Mouse (Mus musculus) megakaryocyte progenitor cell, adult 5-6 weeks (primary cell): ENCODE data around the gene Trim46. TPM values are rescaled to one million over a fixed set of nuclear protein-coding genes. Genes with fewer than 3 reads are reported as not detected.

ENCODE experiments used
- ATAC-seq: replicated peaks from 2 replicates; pipeline ENCODE4 v1.8.0; 2016; ENCODE audit warnings: mild to moderate bottlenecking, moderate TSS enrichment, inconsistent platforms; ENCODE audit not compliant: poor library complexity
- total RNA-seq, 2 experiments: library from RNA; stranded (forward) in 1 of 2; stranded (reverse) in 1 of 2; fragments of 157-497, 149-512 nt in 1 of 2; fragments of 200-1000 nt in 1 of 2; gene quantifications; 2 replicates each; pipeline versions ENCODE4 v1.2.3 to v1.2.4; 2015 to 2017

Trim46 gene
- total RNA-seq (2015): 1.2 and 1.5 TPM in 2 replicates
- 0.12 and 0.91 TPM in 2 replicates for total RNA-seq (2017)

DNA sequence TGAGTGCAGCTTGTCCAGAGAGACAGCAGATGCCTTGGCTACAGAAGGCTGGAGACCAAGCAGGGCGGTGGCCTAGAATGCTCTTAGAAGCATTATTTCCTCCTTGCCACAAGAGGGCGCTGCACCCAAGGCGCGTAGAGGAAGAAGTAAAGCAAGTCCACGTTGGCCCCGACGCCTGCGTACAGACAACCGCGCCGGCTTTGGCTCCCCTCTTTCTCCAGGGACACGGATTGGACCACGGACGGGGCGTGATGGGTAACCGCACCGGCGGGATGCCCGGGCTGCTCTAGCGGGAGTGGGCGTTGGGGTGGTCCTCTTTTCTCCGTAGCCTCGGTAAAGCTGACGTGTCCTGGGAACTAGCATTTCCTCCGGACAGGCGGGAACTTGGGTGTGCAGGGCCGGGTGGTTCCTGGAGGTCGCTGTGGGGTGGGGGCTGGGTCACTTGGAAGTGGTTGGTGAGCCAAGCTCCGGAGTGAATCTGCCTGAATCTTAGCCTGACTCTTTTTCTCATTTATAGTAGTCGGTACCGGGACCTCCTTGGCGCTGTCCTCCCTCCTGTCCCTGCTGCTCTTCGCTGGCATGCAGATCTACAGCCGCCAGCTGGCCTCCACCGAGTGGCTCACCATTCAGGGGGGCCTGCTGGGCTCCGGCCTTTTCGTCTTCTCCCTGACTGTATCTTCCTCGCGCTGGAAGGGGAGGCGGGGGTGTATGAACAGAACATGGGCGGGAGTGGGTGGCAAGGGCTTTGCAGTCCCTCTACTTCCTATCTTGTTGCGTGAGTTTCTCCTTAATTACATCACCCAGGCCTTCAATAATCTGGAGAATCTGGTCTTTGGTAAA lies at the start of gene Trim46:
Gene Trim46, minus strand, starts transcription at position 49 of the 840 bp plus-strand sequence.
- peak; percentile 78 for ATAC-seq

DNA sequence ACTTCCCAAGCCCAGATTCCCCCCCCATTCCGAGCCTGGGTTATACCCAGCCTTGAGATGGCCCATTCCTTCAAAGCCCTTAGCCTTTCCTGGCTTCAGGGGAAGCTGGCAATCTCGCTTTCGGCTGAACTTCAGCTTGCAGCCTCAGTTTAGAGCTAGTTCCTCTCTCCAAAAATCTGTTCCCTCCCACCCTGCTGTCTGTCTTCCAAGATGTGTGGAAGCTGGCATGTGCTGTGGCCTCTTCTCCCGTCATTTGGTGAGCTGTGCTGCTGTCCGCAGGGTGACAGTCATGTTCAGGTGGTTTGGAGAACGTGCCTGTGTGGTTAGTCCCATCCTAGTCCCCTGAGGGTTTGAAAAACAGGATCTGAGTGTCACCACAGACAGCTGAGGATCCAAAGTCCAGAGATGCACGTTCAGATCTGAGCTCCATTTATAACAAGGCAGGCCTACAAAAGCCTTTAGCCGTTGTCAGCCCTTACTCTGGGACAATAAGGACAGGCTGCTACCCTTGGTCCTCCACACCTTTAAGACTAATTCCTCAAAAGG lies 49.6 kb upstream of the Trim46 start:
- ATAC-seq: no peak

DNA sequence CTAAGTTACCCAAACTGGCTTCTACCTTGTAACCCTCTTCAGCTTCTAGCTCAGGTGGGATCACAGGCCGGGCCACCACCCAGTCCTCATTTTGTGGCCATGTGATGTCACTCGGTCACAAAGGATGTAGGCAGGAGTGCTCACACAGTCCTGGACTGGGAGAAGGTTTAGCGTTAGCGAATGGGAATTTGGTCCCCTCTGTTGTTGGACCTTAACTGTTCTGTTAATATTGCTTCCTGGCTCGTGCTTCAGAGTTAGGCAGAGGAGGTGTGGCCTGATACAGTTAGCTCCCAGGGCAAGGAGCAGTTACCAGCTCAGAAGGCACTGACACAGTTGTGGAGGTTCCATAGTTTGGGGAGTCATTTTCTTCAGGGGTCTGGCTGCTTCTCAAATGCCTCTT lies 48.1 kb upstream of the Trim46 start:
- ATAC-seq: no peak

- ATAC-seq: no peak
These were observed 47.3 kb upstream of the Trim46 start for GRCm38 (mm10) chr3:89293247-89293918.

GRCm38 (mm10) chr3:89292303-89292702 lies 46.2 kb upstream of the Trim46 start:
- ATAC-seq: no peak

DNA sequence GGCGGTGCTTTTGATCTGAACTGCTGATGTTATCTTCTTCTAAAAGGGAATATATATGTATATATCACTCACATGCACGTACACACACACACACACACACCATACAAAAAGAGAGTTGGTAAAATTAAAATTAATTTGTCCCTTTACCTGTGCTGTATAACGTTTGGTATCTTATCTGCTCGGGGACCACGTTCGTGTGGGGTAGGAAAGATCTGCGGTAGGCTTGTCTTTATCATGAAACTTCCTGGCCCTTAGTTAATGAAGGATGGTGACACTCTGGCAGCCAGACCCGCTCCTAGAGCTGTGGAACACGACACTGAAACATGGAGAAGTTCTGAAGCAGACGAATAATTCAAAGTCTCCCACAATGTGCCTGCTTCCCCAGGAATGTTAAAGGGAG lies 45.8 kb upstream of the Trim46 start:
- no peak for ATAC-seq

GRCm38 (mm10) chr3:89288503-89288928 lies 42.4 kb upstream of the Trim46 start:
- no peak for ATAC-seq

DNA sequence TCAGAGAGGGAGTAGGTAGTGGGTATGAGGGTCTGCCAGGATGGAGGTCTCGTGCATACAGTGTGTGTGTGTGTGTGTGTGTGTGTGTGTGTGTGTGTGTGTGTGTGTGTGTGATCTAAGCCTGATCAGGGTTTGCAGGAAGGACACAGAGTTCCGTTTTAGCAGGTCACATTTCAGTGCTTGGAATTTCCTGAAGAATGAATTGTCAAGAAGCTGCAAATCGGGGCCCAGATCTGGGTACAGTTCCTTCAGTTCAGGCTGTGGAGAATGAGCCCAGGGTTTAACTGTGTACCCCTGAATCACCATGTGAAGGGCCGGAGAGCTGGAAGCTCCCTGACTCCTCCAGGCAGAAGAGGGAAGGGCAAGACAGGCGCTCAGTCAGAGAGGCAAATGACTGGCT lies 41.2 kb upstream of the Trim46 start:
- ATAC-seq: no peak

DNA sequence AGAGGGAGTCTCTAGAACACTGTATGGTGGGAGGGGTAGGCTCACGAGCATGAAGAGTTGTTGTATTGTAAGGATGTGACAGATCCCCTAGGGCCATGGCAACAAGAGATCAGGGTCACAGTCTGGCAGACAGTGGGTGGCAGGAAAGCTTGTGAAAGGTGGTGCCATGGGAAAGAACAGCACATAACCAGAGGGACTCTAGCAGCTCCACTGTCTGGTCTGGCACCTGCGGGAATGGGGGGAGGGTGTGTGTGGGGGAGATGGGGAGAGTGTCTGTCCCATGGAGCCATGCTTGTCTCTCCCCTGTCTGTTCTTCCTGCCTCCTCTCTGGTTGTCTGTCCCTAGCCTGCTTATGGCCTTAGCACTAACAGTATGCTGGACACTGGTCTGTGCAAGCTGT lies 39.4 kb upstream of the Trim46 start:
- ATAC-seq: no peak

DNA sequence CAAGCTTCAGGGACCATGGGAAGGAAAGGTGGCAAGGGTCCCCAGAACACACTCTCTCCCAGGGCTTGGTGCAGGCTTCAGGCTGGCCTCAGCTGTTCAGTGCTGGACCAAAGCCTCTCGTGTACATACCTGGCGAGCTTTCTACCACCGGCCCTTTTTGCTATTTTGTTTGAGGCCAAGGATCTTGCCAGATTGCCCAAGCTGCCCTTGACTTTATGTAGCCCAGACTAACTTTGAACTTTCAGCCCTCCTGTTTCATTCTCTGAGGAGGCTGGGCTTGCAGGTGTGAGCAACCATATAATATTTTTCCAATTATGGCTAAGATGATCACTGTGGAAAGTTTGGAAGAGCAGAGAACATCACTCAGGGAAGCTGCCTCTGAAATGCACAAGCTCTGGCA lies 38.2 kb upstream of the Trim46 start:
- no peak for ATAC-seq

DNA sequence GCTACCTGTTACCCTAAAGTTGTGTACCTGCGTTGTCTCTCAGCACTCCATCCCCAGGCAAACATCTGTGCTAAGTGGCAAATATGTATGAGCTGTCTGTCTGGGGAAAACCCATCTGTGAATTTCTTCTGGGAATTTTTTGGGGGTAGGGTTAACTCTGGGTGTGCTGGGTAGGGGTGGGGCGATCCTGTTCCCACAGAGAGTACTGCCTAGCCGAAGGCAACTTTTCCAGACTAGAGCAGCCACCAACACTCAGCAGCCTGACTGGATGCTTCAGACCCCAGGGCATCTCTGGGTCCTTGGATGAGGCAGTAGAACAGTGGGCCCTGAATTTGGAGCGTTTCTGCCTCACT lies 36.2 kb upstream of the Trim46 start:
- no peak for ATAC-seq

DNA sequence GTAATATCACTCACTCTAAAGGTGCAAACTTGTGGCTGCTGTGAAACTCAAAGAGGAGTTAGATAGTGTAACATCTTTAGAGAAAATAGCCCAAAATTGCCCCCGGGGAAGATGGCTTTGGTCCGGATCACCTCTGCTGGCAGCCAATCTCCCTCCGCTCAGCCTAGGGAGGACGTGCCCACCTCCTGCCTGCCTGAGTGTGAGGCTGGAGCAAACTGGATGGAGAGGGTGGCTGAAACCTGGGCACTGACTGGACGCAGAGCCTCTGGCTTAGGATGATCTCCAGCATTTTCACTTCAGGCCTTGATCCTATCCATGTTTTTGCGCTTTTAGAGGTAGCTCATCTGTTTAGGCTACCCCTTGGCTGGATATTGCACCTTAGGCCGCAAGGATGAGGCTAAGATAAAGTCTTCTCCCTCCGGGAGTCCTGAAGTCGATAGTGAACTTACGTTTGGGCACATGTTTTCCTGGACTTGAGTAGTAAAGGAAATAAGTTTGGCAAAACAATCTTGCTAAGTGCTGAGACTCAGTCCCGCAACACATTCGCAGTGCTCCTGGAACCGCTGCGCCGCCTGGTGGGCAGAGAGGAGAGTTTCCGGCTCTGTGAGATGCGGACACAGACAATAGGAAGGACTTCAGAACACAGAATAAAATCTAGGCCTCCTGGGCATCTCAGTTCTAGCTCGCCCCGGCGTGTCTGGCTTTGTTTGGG lies 35.6 kb upstream of the Trim46 start:
- peak; percentile 77 for ATAC-seq

DNA sequence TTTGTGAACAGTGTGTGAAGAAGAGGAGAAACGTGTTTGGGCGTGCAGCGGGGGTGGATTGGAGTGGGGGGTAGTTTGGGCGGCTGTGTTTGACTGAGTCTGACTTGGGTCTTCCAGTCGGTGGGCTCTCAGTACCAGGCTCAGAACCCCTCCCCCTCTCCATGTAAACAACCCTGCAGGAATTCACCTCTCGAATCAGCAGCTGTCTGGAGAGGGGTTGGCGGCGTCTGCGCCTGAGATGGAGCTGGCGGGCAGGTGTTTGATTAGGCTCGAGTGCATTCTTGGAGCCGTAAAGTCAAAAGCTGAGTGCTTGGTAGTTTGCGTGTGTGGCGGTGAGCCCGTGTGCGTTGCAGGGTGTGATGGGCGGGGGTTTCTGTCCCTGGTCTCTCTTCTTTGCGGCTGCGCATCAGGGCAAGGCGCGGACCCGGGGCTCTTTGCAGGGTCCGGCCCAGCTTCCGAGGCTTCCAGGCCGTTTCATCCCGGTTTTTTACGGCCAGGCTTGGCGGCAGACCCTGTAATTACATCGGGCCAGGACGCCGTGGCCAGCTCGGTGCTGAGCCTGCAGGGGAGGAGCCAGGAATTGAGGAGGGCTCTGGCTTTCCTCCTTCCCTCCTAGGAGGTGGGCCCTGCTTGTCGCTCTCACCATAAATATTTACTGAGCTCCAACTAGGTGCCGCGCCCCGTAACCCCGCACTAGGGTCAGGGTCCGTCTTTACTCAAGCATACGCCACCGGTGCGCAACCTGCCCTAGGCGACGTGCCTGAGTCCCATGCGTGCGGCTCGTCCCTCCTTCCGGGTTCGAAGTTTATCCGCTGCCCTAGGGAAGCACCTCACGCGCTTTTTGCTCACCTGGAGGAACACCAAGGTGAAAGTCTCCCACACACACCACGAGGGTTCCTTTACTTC lies 34.8 kb upstream of the Trim46 start, which contains the start of gene Efna1:
Gene Efna1, minus strand, starts transcription at position 537 of the 906 bp plus-strand sequence.
- no peak for ATAC-seq

DNA sequence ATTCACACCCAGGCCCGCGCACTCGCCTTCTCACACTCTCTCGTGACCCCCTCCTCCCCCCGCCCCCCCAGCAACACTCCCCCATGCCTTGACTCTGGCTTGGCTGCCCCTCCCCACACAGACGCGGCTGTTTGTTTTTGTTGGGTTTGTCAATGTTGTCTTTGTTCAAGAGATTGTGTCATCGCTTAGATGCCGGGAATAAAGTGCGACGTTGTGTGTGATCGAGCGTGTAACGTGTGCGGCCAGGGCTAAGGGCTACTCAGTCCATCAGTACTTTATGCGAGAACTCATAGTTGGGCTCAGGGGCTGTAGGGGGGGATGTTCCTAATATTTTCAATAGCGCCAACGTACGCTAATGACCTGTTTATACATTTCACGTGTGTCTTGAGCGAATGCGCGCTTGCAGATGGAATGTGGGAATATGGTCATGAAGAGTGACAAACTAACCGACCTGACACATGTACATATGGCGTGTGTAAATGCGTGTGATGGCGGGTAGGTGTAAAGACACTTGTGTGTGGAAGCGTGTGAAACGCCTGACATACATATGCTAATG lies 34.0 kb upstream of the Trim46 start:
- ATAC-seq: no peak

- peak; percentile 66 for ATAC-seq
These were observed 33.2 kb upstream of the Trim46 start for GRCm38 (mm10) chr3:89279153-89279890.

DNA sequence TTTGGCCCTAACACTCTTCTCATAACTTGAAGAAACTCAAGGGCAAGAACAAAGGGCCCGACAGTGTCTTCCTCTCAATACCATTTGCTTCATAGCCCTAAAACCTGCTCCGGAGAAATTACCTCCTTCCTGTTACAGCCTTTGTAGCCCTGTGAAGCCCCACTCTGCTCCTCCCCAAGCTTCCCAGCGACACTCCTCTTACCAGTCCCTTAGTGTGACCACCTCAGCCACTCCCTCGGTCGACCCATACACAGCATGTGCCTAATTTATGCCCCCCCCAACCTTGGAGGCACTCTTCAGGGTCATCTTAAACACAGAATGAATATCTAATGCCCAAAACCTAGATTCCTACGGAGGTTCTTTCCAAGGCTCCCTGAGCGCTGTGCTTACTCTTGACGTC lies 32.5 kb upstream of the Trim46 start:
- ATAC-seq: no peak

- no peak for ATAC-seq
These were observed 32.0 kb upstream of the Trim46 start for GRCm38 (mm10) chr3:89278107-89278506.

- ATAC-seq: no peak
These were observed 31.3 kb upstream of the Trim46 start for GRCm38 (mm10) chr3:89277281-89278021.

DNA sequence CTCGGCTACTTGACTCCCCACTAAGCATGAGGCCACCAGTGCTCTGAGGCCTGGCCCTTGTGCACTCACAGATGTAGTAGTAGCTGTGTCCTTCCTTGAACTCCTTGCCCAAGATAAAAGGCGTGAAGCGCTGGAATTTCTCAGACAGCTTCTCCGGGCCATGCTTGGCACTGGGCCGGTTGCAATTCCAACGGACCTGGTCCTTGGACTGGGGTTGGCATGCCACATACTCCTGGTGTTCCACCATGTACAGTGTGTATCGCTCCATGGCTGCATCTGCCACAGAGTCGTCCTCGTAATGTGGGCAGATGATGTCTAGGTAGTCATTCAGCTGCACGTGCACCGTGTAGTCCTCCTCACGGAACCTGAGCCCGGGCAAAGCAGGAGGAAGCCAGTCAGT lies 30.0 kb upstream of the Trim46 start:
- ATAC-seq: no peak
